Mouse (Mus musculus): Measurements from ENCODE around the gene Laptm4a.
A peak's percentile ranks its signal among the peaks of the same experiment; 100 is the strongest.

Gene Laptm4a

GRCm38 (mm10) chr12:8921394-8922368 is at the start of gene Laptm4a:
Gene Laptm4a, plus strand, starts transcription at chr12:8921664.
- peak; percentile 96 for DNase-seq (ENCODE audit: extremely low spot score, low read depth, low spot score)

GRCm38 (mm10) chr12:8875583-8875982 is 45.9 kb upstream of the Laptm4a start:
- no peak for DNase-seq (ENCODE audit: extremely low spot score, low read depth, low spot score)

- no peak for DNase-seq (ENCODE audit: extremely low spot score, low read depth, low spot score)
Observed at GRCm38 (mm10) chr12:8876865-8877264, 44.6 kb upstream of the Laptm4a start.

- DNase-seq (ENCODE audit: extremely low spot score, low read depth, low spot score): no peak
Observed at GRCm38 (mm10) chr12:8877413-8877812, 44.1 kb upstream of the Laptm4a start.

- DNase-seq (ENCODE audit: extremely low spot score, low read depth, low spot score): no peak
Observed at GRCm38 (mm10) chr12:8878752-8879151, 42.7 kb upstream of the Laptm4a start.

GRCm38 (mm10) chr12:8879389-8879788 is 42.1 kb upstream of the Laptm4a start:
- no peak for DNase-seq (ENCODE audit: extremely low spot score, low read depth, low spot score)

- DNase-seq (ENCODE audit: extremely low spot score, low read depth, low spot score): no peak
Observed at GRCm38 (mm10) chr12:8881736-8882135, 39.7 kb upstream of the Laptm4a start.

GRCm38 (mm10) chr12:8882376-8882775 is 39.1 kb upstream of the Laptm4a start:
- no peak for DNase-seq (ENCODE audit: extremely low spot score, low read depth, low spot score)

- DNase-seq (ENCODE audit: extremely low spot score, low read depth, low spot score): no peak
Observed at GRCm38 (mm10) chr12:8884426-8885145, 36.9 kb upstream of the Laptm4a start.

- no peak for DNase-seq (ENCODE audit: extremely low spot score, low read depth, low spot score)
Observed at GRCm38 (mm10) chr12:8885146-8885543, 36.3 kb upstream of the Laptm4a start.

GRCm38 (mm10) chr12:8885950-8886349 is 35.5 kb upstream of the Laptm4a start:
- no peak for DNase-seq (ENCODE audit: extremely low spot score, low read depth, low spot score)

GRCm38 (mm10) chr12:8888445-8888844 is 33.0 kb upstream of the Laptm4a start:
- no peak for DNase-seq (ENCODE audit: extremely low spot score, low read depth, low spot score)

GRCm38 (mm10) chr12:8889117-8889665 is 32.3 kb upstream of the Laptm4a start:
- DNase-seq (ENCODE audit: extremely low spot score, low read depth, low spot score): no peak

- DNase-seq (ENCODE audit: extremely low spot score, low read depth, low spot score): no peak
Observed at GRCm38 (mm10) chr12:8892876-8893532, 28.5 kb upstream of the Laptm4a start.

GRCm38 (mm10) chr12:8897140-8897539 is 24.3 kb upstream of the Laptm4a start:
- no peak for DNase-seq (ENCODE audit: extremely low spot score, low read depth, low spot score)

GRCm38 (mm10) chr12:8898879-8899785 is 22.3 kb upstream of the Laptm4a start:
- DNase-seq (ENCODE audit: extremely low spot score, low read depth, low spot score): no peak

GRCm38 (mm10) chr12:8900107-8900698 is 21.3 kb upstream of the Laptm4a start:
- DNase-seq (ENCODE audit: extremely low spot score, low read depth, low spot score): no peak

GRCm38 (mm10) chr12:8900919-8901663 is 20.4 kb upstream of the Laptm4a start:
- no peak for DNase-seq (ENCODE audit: extremely low spot score, low read depth, low spot score)

- DNase-seq (ENCODE audit: extremely low spot score, low read depth, low spot score): no peak
Observed at GRCm38 (mm10) chr12:8901934-8902333, 19.5 kb upstream of the Laptm4a start.

Measured in hindlimb bud, embryonic 11.5 days (tissue).